Mouse (Mus musculus): ENCODE measurements around the gene Zscan2. TPM values are rescaled to one million over a fixed set of nuclear protein-coding genes. Genes with fewer than 3 reads are reported as not detected.
A peak's percentile ranks its signal among the peaks of the same experiment; 100 is the strongest.

Zscan2 gene
- polyA plus RNA-seq, 1 experiment, result 1.8 TPM

DNA sequence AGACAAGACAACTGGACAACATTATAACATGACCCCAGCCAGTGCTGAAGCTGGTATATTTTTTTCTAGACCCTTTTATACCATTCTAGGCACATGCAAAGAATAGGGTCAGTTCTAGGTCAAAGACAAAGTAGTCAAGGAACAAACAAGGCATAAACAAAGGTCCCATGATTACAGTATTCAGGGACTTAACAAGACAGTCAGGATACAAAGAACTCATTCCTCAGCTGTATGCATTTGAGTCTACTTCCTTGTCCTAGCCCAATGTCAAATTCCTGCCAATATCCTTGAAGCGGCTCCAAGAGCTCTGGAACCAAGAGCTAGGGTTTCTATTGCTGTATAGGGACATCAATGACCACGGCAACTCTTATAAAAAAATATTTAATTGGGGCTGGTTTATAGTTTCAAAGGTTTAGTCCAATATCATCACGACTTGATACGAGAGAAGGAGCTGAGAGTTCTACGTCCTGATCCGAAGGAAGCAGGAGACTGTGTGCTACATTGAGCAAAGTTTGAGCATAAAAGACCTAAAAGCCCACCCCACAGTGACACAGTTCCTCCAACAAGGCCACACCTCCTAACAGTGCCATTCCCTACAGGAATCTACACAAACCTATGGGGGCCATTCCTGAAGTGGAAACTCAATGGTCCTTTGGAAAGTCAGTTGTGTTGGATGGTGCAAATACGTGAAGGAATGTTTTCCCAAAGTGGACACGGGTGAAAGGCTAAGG lies 16.6 kb upstream of the Zscan2 start:
- H3K27me3 ChIP-seq (ENCODE audit: control insufficient read depth, insufficient read depth, low read length), result no peaks in the 10 kb centered on the region
- H3K27ac ChIP-seq (ENCODE audit: insufficient read depth, low read depth, low read length), result no peak overlapping the region
- no peak for TF ChIP-seq POLR2A (IDR thresholded peaks at IDR 0.05; ENCODE audit: low read depth, low read length)
- TF ChIP-seq CTCF (IDR thresholded peaks at IDR 0.05; ENCODE audit: extremely low read depth, insufficient read length, insufficient replicate concordance, low read depth, low read length), result no peak
- H3K4me1 ChIP-seq (ENCODE audit: control insufficient read depth, insufficient read depth, insufficient read length, low read length), result peaks cover 14% of the 10 kb centered on the region; the same call in 1 of the 2 replicates
- no peak overlapping the region for H3K4me3 ChIP-seq (ENCODE audit: low read depth, low read length)
- 95% methylated on average over 8 of the region's 8 CpGs for WGBS
- no peaks in the 10 kb centered on the region for H3K36me3 ChIP-seq (ENCODE audit: control insufficient read depth, insufficient read depth, low read length)

- TF ChIP-seq POLR2A (IDR thresholded peaks at IDR 0.05; ENCODE audit: low read depth, low read length), result no peak
- no peak for TF ChIP-seq CTCF (IDR thresholded peaks at IDR 0.05; ENCODE audit: extremely low read depth, insufficient read length, insufficient replicate concordance, low read depth, low read length)
- H3K27ac ChIP-seq (ENCODE audit: insufficient read depth, low read depth, low read length), result no peak overlapping the region
- 97% methylated on average over 12 of the region's 12 CpGs for WGBS
- H3K4me1 ChIP-seq (ENCODE audit: control insufficient read depth, insufficient read depth, insufficient read length, low read length), result peaks cover 14% of the 10 kb centered on the region; the same call in 1 of the 2 replicates
- no peak overlapping the region for H3K4me3 ChIP-seq (ENCODE audit: low read depth, low read length)
- H3K36me3 ChIP-seq (ENCODE audit: control insufficient read depth, insufficient read depth, low read length), result no peaks in the 10 kb centered on the region
- no peaks in the 10 kb centered on the region for H3K27me3 ChIP-seq (ENCODE audit: control insufficient read depth, insufficient read depth, low read length)
Observed at GRCm38 (mm10) chr7:80844691-80845090, 16.0 kb upstream of the Zscan2 start.

GRCm38 (mm10) chr7:80845621-80846279 lies 15.0 kb upstream of the Zscan2 start:
- TF ChIP-seq CTCF (IDR thresholded peaks at IDR 0.05; ENCODE audit: extremely low read depth, insufficient read length, insufficient replicate concordance, low read depth, low read length), result no peak
- no peak for TF ChIP-seq POLR2A (IDR thresholded peaks at IDR 0.05; ENCODE audit: low read depth, low read length)
- 44% methylated on average over 15 of the region's 15 CpGs for WGBS
- H3K27ac ChIP-seq (ENCODE audit: insufficient read depth, low read depth, low read length), result no peak overlapping the region
- peak overlapping the region; percentile 9 for H3K4me3 ChIP-seq (ENCODE audit: low read depth, low read length)
- H3K4me1 ChIP-seq (ENCODE audit: control insufficient read depth, insufficient read depth, insufficient read length, low read length), result peaks cover 11% of the 10 kb centered on the region; the same call in 1 of the 2 replicates
- H3K27me3 ChIP-seq (ENCODE audit: control insufficient read depth, insufficient read depth, low read length), result no peaks in the 10 kb centered on the region
- H3K36me3 ChIP-seq (ENCODE audit: control insufficient read depth, insufficient read depth, low read length), result no peaks in the 10 kb centered on the region

DNA sequence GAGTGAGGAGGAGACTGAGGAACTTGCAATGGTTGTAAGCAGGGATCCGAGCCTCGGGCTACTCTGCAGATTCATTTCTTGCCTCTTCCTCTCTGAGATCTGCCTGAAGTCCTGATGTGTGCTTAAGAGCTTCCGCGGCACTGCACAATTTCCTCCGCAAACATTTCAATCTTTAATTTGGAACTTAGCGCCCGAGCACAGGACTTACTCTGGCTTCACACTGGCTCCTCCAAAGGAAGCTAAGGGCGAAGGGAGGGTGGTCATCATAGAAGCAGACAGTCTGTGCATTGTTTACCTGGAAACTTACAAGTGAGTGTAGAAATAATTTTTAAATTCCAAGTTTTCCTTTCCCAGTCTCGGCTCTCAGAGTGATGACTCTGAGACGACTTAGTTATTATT lies 14.4 kb upstream of the Zscan2 start:
- 79% methylated on average over 10 of the region's 10 CpGs for WGBS
- H3K4me3 ChIP-seq (ENCODE audit: low read depth, low read length), result peak overlapping the region; percentile 9

DNA sequence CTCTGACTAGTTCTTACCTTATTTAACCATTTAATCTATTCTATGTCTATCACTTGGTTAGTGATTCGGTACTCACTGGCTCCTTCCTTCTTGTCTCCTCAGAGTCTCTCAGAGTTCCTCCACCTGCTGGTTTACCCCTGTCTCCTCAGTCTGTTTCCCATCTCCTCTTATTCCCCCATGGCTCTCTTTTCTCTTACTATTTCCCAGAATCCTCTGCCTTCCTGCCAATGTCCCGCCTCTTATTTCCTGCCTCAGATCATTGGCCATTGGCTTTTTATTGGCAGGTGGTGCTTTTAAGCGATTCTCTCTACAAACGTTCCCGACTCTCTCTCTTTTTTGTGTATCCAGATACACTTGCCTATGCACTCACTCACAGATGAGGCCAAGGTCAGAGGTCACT lies 14.0 kb upstream of the Zscan2 start:
- Histone ChIP-seq H3K4me3 (ENCODE audit: low read depth, low read length) (no peak overlapping the region), H3K27ac (ENCODE audit: insufficient read depth, low read depth, low read length) (no peak overlapping the region), H3K4me1 (ENCODE audit: control insufficient read depth, insufficient read depth, insufficient read length, low read length) (peaks cover 8% of the 10 kb centered on the region; the same call in 1 of the 2 replicates), H3K36me3 (ENCODE audit: control insufficient read depth, insufficient read depth, low read length) (no peaks in the 10 kb centered on the region), H3K27me3 (ENCODE audit: control insufficient read depth, insufficient read depth, low read length) (no peaks in the 10 kb centered on the region)
- WGBS, result 83% methylated on average over 5 of the region's 5 CpGs
- TF ChIP-seq CTCF (IDR thresholded peaks at IDR 0.05; ENCODE audit: extremely low read depth, insufficient read length, insufficient replicate concordance, low read depth, low read length), result no peak
- no peak for TF ChIP-seq POLR2A (IDR thresholded peaks at IDR 0.05; ENCODE audit: low read depth, low read length)

More for the DNA sequence above, 14.4 kb upstream of the Zscan2 start:
- peaks cover 8% of the 10 kb centered on the region; the same call in 1 of the 2 replicates for H3K4me1 ChIP-seq (ENCODE audit: control insufficient read depth, insufficient read depth, insufficient read length, low read length)
- H3K36me3 ChIP-seq (ENCODE audit: control insufficient read depth, insufficient read depth, low read length), result no peaks in the 10 kb centered on the region
- TF ChIP-seq CTCF (IDR thresholded peaks at IDR 0.05; ENCODE audit: extremely low read depth, insufficient read length, insufficient replicate concordance, low read depth, low read length) (no peak), POLR2A (IDR thresholded peaks at IDR 0.05; ENCODE audit: low read depth, low read length) (no peak)
- H3K27me3 ChIP-seq (ENCODE audit: control insufficient read depth, insufficient read depth, low read length), result no peaks in the 10 kb centered on the region
- no peak overlapping the region for H3K27ac ChIP-seq (ENCODE audit: insufficient read depth, low read depth, low read length)

DNA sequence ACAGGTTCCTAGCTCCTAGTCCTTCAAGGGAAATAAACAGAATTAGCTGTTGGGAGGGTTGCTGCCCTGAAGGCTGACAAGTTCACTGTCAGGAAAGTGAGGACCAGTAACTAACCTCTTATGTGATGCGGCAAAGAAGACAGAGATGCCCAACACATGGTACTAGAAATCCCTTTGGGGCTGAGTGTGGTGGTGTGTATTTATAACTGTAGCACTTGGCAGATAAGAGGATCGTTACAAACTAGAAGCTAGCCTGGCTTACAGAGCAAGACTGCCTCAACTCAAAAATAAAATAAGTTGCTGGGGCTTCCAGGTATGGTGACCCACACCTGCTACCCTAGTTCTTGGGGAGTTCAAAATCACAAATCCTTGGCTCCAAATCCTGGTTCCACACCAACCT lies 11.5 kb upstream of the Zscan2 start:
- Histone ChIP-seq H3K27ac (ENCODE audit: insufficient read depth, low read depth, low read length) (no peak overlapping the region), H3K4me3 (ENCODE audit: low read depth, low read length) (no peak overlapping the region), H3K4me1 (ENCODE audit: control insufficient read depth, insufficient read depth, insufficient read length, low read length) (peaks cover 5% of the 10 kb centered on the region; the same call in 1 of the 2 replicates), H3K36me3 (ENCODE audit: control insufficient read depth, insufficient read depth, low read length) (no peaks in the 10 kb centered on the region), H3K27me3 (ENCODE audit: control insufficient read depth, insufficient read depth, low read length) (no peaks in the 10 kb centered on the region)
- WGBS, result 78% methylated on average over 2 of the region's 2 CpGs
- no peak for TF ChIP-seq POLR2A (IDR thresholded peaks at IDR 0.05; ENCODE audit: low read depth, low read length)
- TF ChIP-seq CTCF (IDR thresholded peaks at IDR 0.05; ENCODE audit: extremely low read depth, insufficient read length, insufficient replicate concordance, low read depth, low read length), result no peak

- H3K36me3 ChIP-seq (ENCODE audit: control insufficient read depth, insufficient read depth, low read length), result no peaks in the 10 kb centered on the region
- H3K4me1 ChIP-seq (ENCODE audit: control insufficient read depth, insufficient read depth, insufficient read length, low read length), result peaks cover 5% of the 10 kb centered on the region; the same call in 1 of the 2 replicates
- 20% methylated on average over 4 of the region's 4 CpGs for WGBS
- H3K27ac ChIP-seq (ENCODE audit: insufficient read depth, low read depth, low read length), result no peak overlapping the region
- no peaks in the 10 kb centered on the region for H3K27me3 ChIP-seq (ENCODE audit: control insufficient read depth, insufficient read depth, low read length)
- H3K4me3 ChIP-seq (ENCODE audit: low read depth, low read length), result no peak overlapping the region
- peak; percentile 92; the same call in 1 of the 2 replicates for TF ChIP-seq CTCF (IDR thresholded peaks at IDR 0.05; ENCODE audit: extremely low read depth, insufficient read length, insufficient replicate concordance, low read depth, low read length)
- no peak for TF ChIP-seq POLR2A (IDR thresholded peaks at IDR 0.05; ENCODE audit: low read depth, low read length)
Observed at GRCm38 (mm10) chr7:80849710-80850109, 11.0 kb upstream of the Zscan2 start.
